ENCODE assay signal across 13 mouse cellular contexts in genomic region chr7:126008139-126008788, GRCm38 (mm10).
A peak's percentile ranks its signal among the peaks of the same experiment; 100 is the strongest.
DNase-seq lines count a peak whose midpoint lies in the region; ATAC-seq lines count a peak whose summit lies in the region.
"Had no signal": no experiment of that assay in that cellular context is flagged by ENCODE, and none has a peak within 500 bp of the region (broad histone marks: within the 10 kb centered on the region; RNA-seq: fewer than 3 reads in every experiment).

No protein-coding gene starts in this region.

- no peak overlapping the region for H3K27ac ChIP-seq in kidney, embryonic 15.5 days
- no peak overlapping the region for H3K27ac ChIP-seq in embryonic facial prominence, embryonic 11.5 days (replicated peaks; ENCODE audit: low read depth, low read length)
- peak overlapping the region; percentile 84 for H3K27ac ChIP-seq in hindbrain, embryonic 10.5 days
- peak overlapping the region; percentile 67 for H3K27ac ChIP-seq in midbrain, embryonic 13.5 days
- H3K27ac ChIP-seq: heart, embryonic 15.5 days had no signal

- no peak overlapping the region for H3K4me2 ChIP-seq in kidney, embryonic 15.5 days
- no peak overlapping the region for H3K4me2 ChIP-seq in embryonic facial prominence, embryonic 11.5 days (ENCODE audit: low read depth, low read length)
- H3K4me2 ChIP-seq in midbrain, embryonic 13.5 days (replicated peaks): no peak overlapping the region
- H3K4me2 ChIP-seq: heart, embryonic 15.5 days; liver, embryonic 11.5 days had no signal

- no peaks in the 10 kb centered on the region for H3K36me3 ChIP-seq in kidney, embryonic 15.5 days
- H3K36me3 ChIP-seq in embryonic facial prominence, embryonic 11.5 days (replicated peaks; ENCODE audit: control insufficient read depth, insufficient read depth, low read depth, low read length): no peaks in the 10 kb centered on the region
- no peaks in the 10 kb centered on the region for H3K36me3 ChIP-seq in hindbrain, embryonic 10.5 days
- no peaks in the 10 kb centered on the region for H3K36me3 ChIP-seq in midbrain, embryonic 13.5 days
- H3K36me3 ChIP-seq: heart, embryonic 15.5 days had no signal

- 67% methylated on average over 4 of the region's 4 CpGs for WGBS in kidney, embryonic 15.5 days
- WGBS in embryonic facial prominence, embryonic 11.5 days: 82% methylated on average over 4 of the region's 4 CpGs
- 66% methylated on average over 4 of the region's 4 CpGs for WGBS in hindbrain, embryonic 10.5 days
- 53% methylated on average over 4 of the region's 4 CpGs for WGBS in midbrain, embryonic 13.5 days

- H3K4me3 ChIP-seq in kidney, embryonic 15.5 days (replicated peaks): no peak overlapping the region
- H3K4me3 ChIP-seq in embryonic facial prominence, embryonic 11.5 days (ENCODE audit: low read depth, low read length): no peak overlapping the region
- H3K4me3 ChIP-seq in hindbrain, embryonic 10.5 days: no peak overlapping the region
- no peak overlapping the region for H3K4me3 ChIP-seq in midbrain, embryonic 13.5 days (replicated peaks)
- H3K4me3 ChIP-seq: heart, embryonic 15.5 days had no signal

- DNase-seq in kidney, postnatal 4 days: no peak
- no peak for DNase-seq in embryonic facial prominence, embryonic 11.5 days (ENCODE audit: low spot score)
- no peak for DNase-seq in hindbrain, embryonic 10.5 days (ENCODE audit: low spot score)
- DNase-seq in cerebellum, adult 11-12 months: no peak
- DNase-seq: adrenal gland, adult 8-10 months; cerebellum, adult 8-10 months; kidney, adult 18-20 months had no signal

- no peaks in the 10 kb centered on the region for H3K9me3 ChIP-seq in kidney, embryonic 15.5 days (replicated peaks)
- no peaks in the 10 kb centered on the region for H3K9me3 ChIP-seq in embryonic facial prominence, embryonic 11.5 days (replicated peaks; ENCODE audit: control insufficient read depth, low read length)
- no peaks in the 10 kb centered on the region for H3K9me3 ChIP-seq in hindbrain, embryonic 10.5 days
- H3K9me3 ChIP-seq in midbrain, embryonic 13.5 days: no peaks in the 10 kb centered on the region
- H3K9me3 ChIP-seq: heart, embryonic 15.5 days had no signal

- H3K9ac ChIP-seq in kidney, embryonic 15.5 days: no peak overlapping the region
- H3K9ac ChIP-seq in embryonic facial prominence, embryonic 11.5 days (replicated peaks; ENCODE audit: low read length): no peak overlapping the region
- H3K9ac ChIP-seq in midbrain, embryonic 13.5 days (replicated peaks): no peak overlapping the region
- H3K9ac ChIP-seq: heart, embryonic 15.5 days had no signal

- H3K4me1 ChIP-seq in kidney, embryonic 15.5 days: peaks cover 26% of the 10 kb centered on the region
- H3K4me1 ChIP-seq in embryonic facial prominence, embryonic 11.5 days (ENCODE audit: control insufficient read depth, insufficient read depth, low read length): no peaks in the 10 kb centered on the region
- H3K4me1 ChIP-seq in hindbrain, embryonic 10.5 days (replicated peaks): peaks cover 76% of the 10 kb centered on the region
- H3K4me1 ChIP-seq in midbrain, embryonic 13.5 days (replicated peaks): peaks cover 60% of the 10 kb centered on the region

- H3K27me3 ChIP-seq in kidney, embryonic 15.5 days: no peaks in the 10 kb centered on the region
- H3K27me3 ChIP-seq in embryonic facial prominence, embryonic 11.5 days (ENCODE audit: control insufficient read depth, insufficient read depth, low read length): no peaks in the 10 kb centered on the region
- no peaks in the 10 kb centered on the region for H3K27me3 ChIP-seq in hindbrain, embryonic 10.5 days (ENCODE audit: insufficient read depth, poor library complexity, severe bottlenecking)
- H3K27me3 ChIP-seq in midbrain, embryonic 13.5 days: no peaks in the 10 kb centered on the region
- H3K27me3 ChIP-seq: heart, embryonic 15.5 days had no signal

- 0 out of 2 replicates have a peak, but pooled peaks have one; percentile 19 for ATAC-seq in kidney, embryonic 15.5 days (replicated peaks; ENCODE audit: low FRiP score)
- peak; percentile 24 for ATAC-seq in embryonic facial prominence, embryonic 11.5 days (replicated peaks; ENCODE audit: insufficient number of reproducible peaks, low FRiP score, low TSS enrichment, low read depth)
- peak; percentile 55 for ATAC-seq in midbrain, embryonic 13.5 days
- no peak for ATAC-seq in CD4-positive, CD25-positive, alpha-beta regulatory T cell, adult 4 months
- no peak for ATAC-seq in cerebellum, adult (ENCODE audit: insufficient number of reproducible peaks, low FRiP score, low TSS enrichment)

Comparison
In these comparisons a context has a peak if more than half of its experiments do, and no peak if none do; other contexts are left out.
1. ATAC-seq: peak in kidney, embryonic 15.5 days (single experiment), embryonic facial prominence, embryonic 11.5 days (single experiment) and midbrain, embryonic 13.5 days (single experiment); none in CD4-positive, CD25-positive, alpha-beta regulatory T cell, adult 4 months (single experiment) and cerebellum, adult (single experiment).
2. H3K27ac ChIP-seq: peak in hindbrain, embryonic 10.5 days (single experiment) and midbrain, embryonic 13.5 days (single experiment); none in kidney, embryonic 15.5 days (single experiment) and embryonic facial prominence, embryonic 11.5 days (single experiment).